Mouse (Mus musculus): ENCODE data around the gene Ccdc88c. TPM values are rescaled to one million over a fixed set of nuclear protein-coding genes. Genes with fewer than 3 reads are reported as not detected.

The Ccdc88c gene
- polyA plus RNA-seq, 1 experiment from 2014 or later, result 10.8 TPM

- peaks cover 5% of the 10 kb centered on the region; the same call in 1 of the 2 replicates for H3K36me3 ChIP-seq (replicated peaks)
- no peak for DNase-seq (ENCODE audit: low spot score)
- H3K4me3 ChIP-seq, result no peak overlapping the region
- 82% methylated on average over 3 of the region's 3 CpGs for WGBS
- H3K27me3 ChIP-seq (replicated peaks; ENCODE audit: low read depth, poor library complexity, severe bottlenecking), result peaks cover 93% of the 10 kb centered on the region
- H3K4me1 ChIP-seq, result peaks cover 86% of the 10 kb centered on the region
- no peak overlapping the region for H3K27ac ChIP-seq (replicated peaks)
- H3K9me3 ChIP-seq, result no peaks in the 10 kb centered on the region
Measured at GRCm38 (mm10) chr12:100991119-100991518, 37.7 kb downstream of the Ccdc88c start.

DNA sequence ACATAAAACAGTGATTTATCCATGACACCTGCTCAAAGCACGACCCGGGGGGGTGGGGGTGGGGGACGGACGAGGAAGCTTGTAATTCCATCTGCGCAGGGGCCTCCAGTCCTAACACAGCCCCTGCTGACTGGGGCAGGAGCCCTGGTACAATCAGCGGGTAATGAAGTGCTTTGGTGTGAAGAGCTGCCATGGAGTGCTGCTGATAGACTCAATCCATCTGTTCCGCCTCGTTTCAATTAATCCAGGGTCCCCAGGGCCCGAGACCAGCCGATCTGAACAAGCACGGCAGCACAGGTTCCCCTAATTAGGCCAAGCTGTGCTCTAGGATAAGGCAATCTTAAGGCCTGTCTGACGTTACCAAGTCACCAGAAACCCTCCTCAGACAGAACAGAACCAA is 38.6 kb downstream of the Ccdc88c start:
- Histone ChIP-seq H3K36me3 (replicated peaks) (peaks cover 5% of the 10 kb centered on the region; the same call in 1 of the 2 replicates), H3K27me3 (replicated peaks; ENCODE audit: low read depth, poor library complexity, severe bottlenecking) (peaks cover 86% of the 10 kb centered on the region), H3K9me3 (no peaks in the 10 kb centered on the region), H3K27ac (replicated peaks) (0 out of 2 replicates have a peak overlapping the region, but pooled peaks have one; percentile 7), H3K4me1 (peaks cover 78% of the 10 kb centered on the region), H3K4me3 (no peak overlapping the region)
- WGBS, result 18% methylated on average over 12 of the region's 12 CpGs
- DNase-seq (ENCODE audit: low spot score), result peak; percentile 82

- H3K4me1 ChIP-seq, result peaks cover 73% of the 10 kb centered on the region
- H3K36me3 ChIP-seq (replicated peaks), result peaks cover 5% of the 10 kb centered on the region; the same call in 1 of the 2 replicates
- H3K9me3 ChIP-seq, result no peaks in the 10 kb centered on the region
- H3K27me3 ChIP-seq (replicated peaks; ENCODE audit: low read depth, poor library complexity, severe bottlenecking), result peaks cover 81% of the 10 kb centered on the region
- 53% methylated on average over 4 of the region's 4 CpGs for WGBS
- no peak overlapping the region for H3K27ac ChIP-seq (replicated peaks)
- no peak for DNase-seq (ENCODE audit: low spot score)
- no peak overlapping the region for H3K4me3 ChIP-seq
Measured at GRCm38 (mm10) chr12:100989780-100990288, 39.0 kb downstream of the Ccdc88c start.

DNA sequence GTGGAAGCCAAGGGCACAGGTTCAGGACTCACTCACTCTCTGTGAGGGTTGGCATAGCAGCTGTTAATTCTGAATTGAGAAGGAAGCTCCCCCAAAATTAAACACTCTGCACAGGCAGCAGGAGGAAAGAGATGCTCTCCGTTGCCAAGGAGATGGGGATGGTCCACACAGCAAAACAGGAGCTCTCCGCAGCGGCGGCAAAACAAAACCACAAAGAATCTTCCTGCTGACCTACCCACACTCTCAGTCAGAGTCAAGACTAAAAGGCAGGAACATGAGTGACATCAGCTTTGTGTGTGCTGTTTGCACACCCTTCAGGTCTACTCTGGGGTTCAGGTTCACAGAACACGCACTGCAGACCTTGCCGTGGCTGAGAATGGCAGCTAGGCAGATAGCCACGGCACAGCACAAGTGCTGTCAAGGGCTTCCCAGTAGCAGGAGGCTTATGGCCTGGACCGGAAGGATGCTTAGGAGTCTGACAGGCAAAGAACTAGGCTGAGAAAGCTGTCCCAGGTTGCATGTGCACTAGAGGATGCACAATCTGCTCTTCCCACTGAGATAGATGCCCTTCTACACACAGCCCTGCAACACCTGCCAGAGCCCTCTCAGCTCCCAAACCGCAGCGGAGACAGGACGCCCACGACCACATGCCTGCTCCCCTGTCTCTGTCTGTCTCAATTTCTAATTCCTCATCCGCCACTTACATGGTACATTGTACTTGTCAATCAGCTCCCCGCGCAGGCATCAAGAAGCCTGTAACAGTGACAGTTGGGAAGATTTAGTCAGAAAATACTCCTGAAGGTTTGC is 40.3 kb downstream of the Ccdc88c start:
- no peak overlapping the region for H3K4me3 ChIP-seq
- peaks cover 68% of the 10 kb centered on the region for H3K27me3 ChIP-seq (replicated peaks; ENCODE audit: low read depth, poor library complexity, severe bottlenecking)
- H3K36me3 ChIP-seq (replicated peaks), result peaks cover 12% of the 10 kb centered on the region
- DNase-seq (ENCODE audit: low spot score), result no peak
- peaks cover 63% of the 10 kb centered on the region for H3K4me1 ChIP-seq
- H3K27ac ChIP-seq (replicated peaks), result no peak overlapping the region
- 83% methylated on average over 15 of the region's 15 CpGs for WGBS
- H3K9me3 ChIP-seq, result no peaks in the 10 kb centered on the region

DNA sequence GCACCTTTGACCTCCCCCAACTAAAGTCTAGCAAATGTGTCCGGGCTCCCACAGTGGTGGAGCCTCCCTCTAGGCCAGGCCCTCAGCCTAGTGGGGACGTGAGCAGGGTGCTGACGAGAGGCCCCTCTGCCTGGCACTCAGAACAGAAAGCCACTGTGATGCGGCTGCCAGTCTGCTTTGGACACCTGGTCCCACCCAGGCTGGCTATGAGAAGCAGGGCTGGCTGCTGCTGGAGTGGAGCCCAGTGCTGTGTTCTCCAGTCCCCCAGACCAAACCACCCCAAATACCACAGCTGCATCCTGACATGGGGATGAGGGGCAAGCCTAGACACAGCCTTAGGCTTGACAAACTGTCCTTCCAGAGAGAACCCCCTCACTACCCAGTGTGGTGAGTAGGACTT is 42.4 kb downstream of the Ccdc88c start:
- Histone ChIP-seq H3K4me3 (no peak overlapping the region), H3K4me1 (peaks cover 56% of the 10 kb centered on the region), H3K36me3 (replicated peaks) (peaks cover 19% of the 10 kb centered on the region), H3K9me3 (no peaks in the 10 kb centered on the region), H3K27me3 (replicated peaks; ENCODE audit: low read depth, poor library complexity, severe bottlenecking) (peaks cover 47% of the 10 kb centered on the region), H3K27ac (replicated peaks) (0 out of 2 replicates have a peak overlapping the region, but pooled peaks have one; percentile 3)
- 85% methylated on average over 4 of the region's 4 CpGs for WGBS
- DNase-seq (ENCODE audit: low spot score), result no peak

GRCm38 (mm10) chr12:100985793-100986157 is 43.1 kb downstream of the Ccdc88c start:
- H3K36me3 ChIP-seq (replicated peaks), result peaks cover 19% of the 10 kb centered on the region
- H3K27me3 ChIP-seq (replicated peaks; ENCODE audit: low read depth, poor library complexity, severe bottlenecking), result peaks cover 41% of the 10 kb centered on the region
- H3K4me1 ChIP-seq, result peaks cover 54% of the 10 kb centered on the region
- no peaks in the 10 kb centered on the region for H3K9me3 ChIP-seq
- H3K4me3 ChIP-seq, result no peak overlapping the region
- DNase-seq (ENCODE audit: low spot score), result no peak
- 84% methylated on average over 2 of the region's 2 CpGs for WGBS
- H3K27ac ChIP-seq (replicated peaks), result no peak overlapping the region

DNA sequence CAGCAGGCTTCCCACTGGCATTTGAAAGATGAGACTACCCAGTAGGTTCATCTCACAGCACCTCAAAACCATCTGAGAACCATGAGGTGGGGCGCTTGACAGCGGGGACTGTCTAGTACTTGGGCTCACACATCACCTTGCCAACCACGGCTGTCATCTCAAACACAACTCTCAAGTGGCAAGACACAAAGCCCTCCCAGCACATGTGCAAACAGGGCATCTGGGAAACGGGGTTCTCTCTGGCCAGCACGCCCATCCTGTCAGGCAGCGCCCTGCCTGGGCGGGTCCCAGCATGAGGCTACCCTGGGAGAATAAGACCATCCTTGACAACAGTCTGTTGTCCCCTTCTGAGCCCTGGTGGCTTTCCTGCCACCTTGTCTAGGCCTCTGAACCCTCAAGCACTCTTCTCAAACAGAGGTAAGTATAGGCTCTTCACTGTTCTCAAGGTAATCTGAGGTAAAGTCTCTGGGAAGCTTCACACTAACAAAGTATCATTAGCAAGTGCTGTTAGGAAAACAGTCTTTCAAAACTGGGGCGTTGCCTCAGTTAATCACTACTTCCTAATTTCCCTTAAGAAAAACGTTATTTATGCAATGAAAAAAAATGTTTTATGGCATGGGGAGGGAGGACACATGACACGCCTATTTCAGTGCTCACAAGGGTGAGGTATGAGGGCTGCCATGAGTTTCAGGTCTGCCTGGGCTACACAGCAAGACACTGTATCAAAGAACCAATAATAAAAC is 43.6 kb downstream of the Ccdc88c start:
- no peak for DNase-seq (ENCODE audit: low spot score)
- Histone ChIP-seq H3K4me1 (peaks cover 53% of the 10 kb centered on the region), H3K27me3 (replicated peaks; ENCODE audit: low read depth, poor library complexity, severe bottlenecking) (peaks cover 39% of the 10 kb centered on the region), H3K27ac (replicated peaks) (no peak overlapping the region), H3K4me3 (no peak overlapping the region), H3K36me3 (replicated peaks) (peaks cover 19% of the 10 kb centered on the region), H3K9me3 (no peaks in the 10 kb centered on the region)
- 87% methylated on average over 10 of the region's 10 CpGs for WGBS

DNA sequence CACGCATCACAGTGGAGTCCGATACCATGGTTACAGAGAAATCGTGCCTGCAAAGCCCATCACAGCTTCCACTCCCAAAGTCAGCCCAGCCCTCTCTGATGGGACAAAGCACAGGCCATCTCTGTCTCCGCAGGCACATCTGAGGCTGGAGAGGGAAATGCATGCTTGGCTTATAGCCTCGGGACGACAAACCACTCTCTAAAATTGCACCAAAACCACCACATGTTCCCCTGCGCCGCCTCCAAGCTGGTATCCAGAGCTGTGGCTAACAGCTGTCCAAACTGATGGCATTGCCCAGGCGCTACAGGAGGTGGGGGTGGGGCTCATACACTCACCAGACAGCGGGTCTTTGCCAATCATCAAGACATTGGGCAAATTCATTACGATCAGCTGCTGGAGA is 45.3 kb downstream of the Ccdc88c start:
- no peaks in the 10 kb centered on the region for H3K9me3 ChIP-seq
- H3K4me3 ChIP-seq, result no peak overlapping the region
- peaks cover 40% of the 10 kb centered on the region for H3K4me1 ChIP-seq
- peaks cover 25% of the 10 kb centered on the region for H3K27me3 ChIP-seq (replicated peaks; ENCODE audit: low read depth, poor library complexity, severe bottlenecking)
- 82% methylated on average over 11 of the region's 11 CpGs for WGBS
- H3K27ac ChIP-seq (replicated peaks), result no peak overlapping the region
- DNase-seq (ENCODE audit: low spot score), result no peak
- peaks cover 19% of the 10 kb centered on the region for H3K36me3 ChIP-seq (replicated peaks)

- Histone ChIP-seq H3K4me1 (peaks cover 35% of the 10 kb centered on the region), H3K9me3 (no peaks in the 10 kb centered on the region), H3K27ac (replicated peaks) (no peak overlapping the region), H3K4me3 (no peak overlapping the region), H3K36me3 (replicated peaks) (peaks cover 21% of the 10 kb centered on the region), H3K27me3 (replicated peaks; ENCODE audit: low read depth, poor library complexity, severe bottlenecking) (peaks cover 11% of the 10 kb centered on the region)
- DNase-seq (ENCODE audit: low spot score), result no peak
- WGBS, result 89% methylated on average over 8 of the region's 8 CpGs
Measured at GRCm38 (mm10) chr12:100982217-100982616, 46.6 kb downstream of the Ccdc88c start.

- Histone ChIP-seq H3K27ac (replicated peaks) (no peak overlapping the region), H3K36me3 (replicated peaks) (peaks cover 31% of the 10 kb centered on the region), H3K27me3 (replicated peaks; ENCODE audit: low read depth, poor library complexity, severe bottlenecking) (no peaks in the 10 kb centered on the region; the same call in 1 of the 2 replicates), H3K4me3 (no peak overlapping the region), H3K4me1 (peaks cover 28% of the 10 kb centered on the region), H3K9me3 (no peaks in the 10 kb centered on the region)
- DNase-seq (ENCODE audit: low spot score), result no peak
- 69% methylated on average over 9 of the region's 9 CpGs for WGBS
Measured at GRCm38 (mm10) chr12:100980551-100981008, 48.3 kb downstream of the Ccdc88c start.

DNA sequence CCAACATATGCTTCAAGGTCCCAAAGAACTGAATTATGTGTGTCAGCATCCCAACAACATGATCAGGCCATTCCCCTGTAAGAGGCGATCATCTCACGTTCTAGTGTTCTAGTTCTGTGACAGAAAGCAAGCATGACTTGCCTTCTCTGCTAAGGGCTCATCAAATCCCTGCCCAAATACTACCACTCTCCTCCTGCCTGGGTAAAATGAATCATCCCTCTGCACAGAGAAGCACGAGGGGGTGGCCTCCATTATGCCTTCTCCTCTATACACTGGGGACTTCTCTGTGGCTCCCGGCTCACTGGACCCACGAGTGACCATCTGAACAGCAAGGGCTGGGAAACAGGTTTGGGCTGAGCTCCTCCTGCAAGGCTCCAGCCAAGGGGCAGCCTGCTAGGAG is 49.2 kb downstream of the Ccdc88c start:
- 85% methylated on average over 5 of the region's 5 CpGs for WGBS
- Histone ChIP-seq H3K27me3 (replicated peaks; ENCODE audit: low read depth, poor library complexity, severe bottlenecking) (no peaks in the 10 kb centered on the region; the same call in 1 of the 2 replicates), H3K4me3 (no peak overlapping the region), H3K4me1 (peaks cover 28% of the 10 kb centered on the region), H3K36me3 (replicated peaks) (peaks cover 31% of the 10 kb centered on the region), H3K9me3 (no peaks in the 10 kb centered on the region), H3K27ac (replicated peaks) (no peak overlapping the region)
- DNase-seq (ENCODE audit: low spot score), result no peak

GRCm38 (mm10) chr12:100977958-100978725 is 50.7 kb downstream of the Ccdc88c start:
- DNase-seq (ENCODE audit: low spot score), result no peak
- peaks cover 20% of the 10 kb centered on the region for H3K36me3 ChIP-seq (replicated peaks)
- H3K4me1 ChIP-seq, result peaks cover 21% of the 10 kb centered on the region
- 80% methylated on average over 15 of the region's 15 CpGs for WGBS
- H3K9me3 ChIP-seq, result no peaks in the 10 kb centered on the region
- H3K4me3 ChIP-seq, result no peak overlapping the region
- H3K27ac ChIP-seq (replicated peaks), result no peak overlapping the region
- no peaks in the 10 kb centered on the region for H3K27me3 ChIP-seq (replicated peaks; ENCODE audit: low read depth, poor library complexity, severe bottlenecking)

Data from embryonic facial prominence, embryonic 10.5 days (tissue).